Mouse (Mus musculus) bone marrow, adult 2 months (tissue): ENCODE results near the gene Hoxa7.

Experiments used
- CTCF ChIP-seq: fragments of 200-500 bp; IDR thresholded peaks from 2 replicates; pipeline ENCODE4 v1.5.1; 2011; ENCODE audit warnings: low read length, control low read depth; ENCODE audit not compliant: control insufficient read depth, insufficient read depth
- POLR2A ChIP-seq: fragments of 200-500 bp; IDR thresholded peaks from 2 replicates; pipeline ENCODE4 v1.6.1; 2011; ENCODE audit warnings: low read depth, mild to moderate bottlenecking, control low read depth, low read length, borderline replicate concordance; ENCODE audit not compliant: control insufficient read depth

GRCm38 (mm10) chr6:52213119-52213986, 8.3 kb downstream of the Hoxa7 start, which contains the start of the genes Hoxa3 and Gm28308:
- TF ChIP-seq CTCF (no peak), POLR2A (no peak; the same call in 1 of the 2 replicates)
